Mouse (Mus musculus) kidney, postnatal 14 days (tissue): Measurements from ENCODE around the gene Isy1.
"Not testable (repeated sequence)": the region's sequence is repeated elsewhere in the genome, so short reads cannot be mapped to it uniquely, and the experiment has no call there.

Source experiments
- DNase-seq: peaks from one replicate; pipeline ENCODE4 v3.0.0; 2022; ENCODE audit warnings: mixed read lengths

Isy1 gene

GRCm38 (mm10) chr6:87775588-87776245 is 62.9 kb downstream of the Isy1 start:
- no peak for DNase-seq

DNA sequence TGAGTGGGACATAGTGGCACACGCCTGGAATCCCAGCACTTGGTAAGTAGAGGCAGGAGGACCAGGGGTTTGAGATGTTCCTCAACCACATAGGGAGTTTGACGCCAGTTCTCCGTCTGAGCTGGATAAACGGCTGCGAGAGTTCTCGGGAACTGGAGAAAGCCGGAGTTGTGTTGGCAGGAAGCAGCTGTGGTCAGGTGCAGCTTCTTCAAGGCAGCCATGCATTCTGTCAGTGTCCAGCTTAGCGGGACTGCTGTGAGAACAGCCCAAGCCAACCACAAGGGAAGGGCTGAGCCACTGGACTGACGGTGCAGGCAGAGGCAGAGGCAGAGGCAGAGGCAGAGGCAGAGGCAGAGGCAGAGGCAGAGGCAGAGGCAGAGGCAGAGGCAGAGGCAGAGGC is 63.7 kb downstream of the Isy1 start:
- no peak for DNase-seq

DNA sequence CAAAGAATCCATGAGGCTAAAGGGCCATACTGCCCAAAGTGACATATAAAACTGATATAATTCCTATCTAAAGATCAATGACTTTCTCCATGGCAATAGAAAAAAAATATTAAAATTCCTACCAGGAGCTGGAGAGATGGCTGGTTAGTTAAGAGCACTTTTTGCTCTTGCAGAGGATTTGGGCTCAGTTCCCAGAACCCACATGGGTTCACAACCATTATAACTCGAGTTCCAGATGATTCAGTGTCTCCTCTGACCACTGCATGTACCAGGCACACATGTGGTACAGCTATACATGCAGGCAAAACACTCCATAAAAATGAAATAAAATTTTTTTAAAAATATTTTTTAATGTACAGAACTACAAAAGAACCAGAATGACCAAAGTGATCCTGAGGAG is 64.1 kb downstream of the Isy1 start:
- DNase-seq = no peak

- DNase-seq = peak; percentile 39
Observed at GRCm38 (mm10) chr6:87770626-87771025, 68.0 kb downstream of the Isy1 start.

GRCm38 (mm10) chr6:87764296-87764695 is 74.3 kb downstream of the Isy1 start:
- DNase-seq = not testable (repeated sequence)
